Comparison of ENCODE assay signal across 8 mouse cellular contexts in genomic region chr4:43631956-43632920, GRCm38 (mm10). TPM values are rescaled to one million over a fixed set of nuclear protein-coding genes. Genes with fewer than 3 reads are reported as not detected.
A peak's percentile ranks its signal among the peaks of the same experiment; 100 is the strongest.
DNase-seq lines count a peak whose midpoint lies in the region; ATAC-seq and TF ChIP-seq lines count a peak whose summit lies in the region.

No protein-coding gene starts in this region.

- H3K9ac ChIP-seq in lung, embryonic 15.5 days: peak overlapping the region; percentile 87
- H3K9ac ChIP-seq in forebrain, embryonic 16.5 days (replicated peaks; ENCODE audit: low read depth, low read length): peak overlapping the region; percentile 94
- H3K9ac ChIP-seq in midbrain, embryonic 13.5 days (replicated peaks): peak overlapping the region; percentile 95

- H3K36me3 ChIP-seq in lung, embryonic 15.5 days: no peaks in the 10 kb centered on the region
- H3K36me3 ChIP-seq in forebrain, embryonic 16.5 days (ENCODE audit: control insufficient read depth, insufficient read depth): no peaks in the 10 kb centered on the region
- no peaks in the 10 kb centered on the region for H3K36me3 ChIP-seq in kidney, adult 2 months (ENCODE audit: control insufficient read depth, insufficient read depth, low read length)
- H3K36me3 ChIP-seq in midbrain, embryonic 13.5 days: no peaks in the 10 kb centered on the region

- H3K9me3 ChIP-seq in lung, embryonic 15.5 days: no peaks in the 10 kb centered on the region
- H3K9me3 ChIP-seq in forebrain, embryonic 16.5 days (ENCODE audit: control insufficient read depth, low read length): no peaks in the 10 kb centered on the region
- no peaks in the 10 kb centered on the region for H3K9me3 ChIP-seq in midbrain, embryonic 13.5 days

- H3K4me1 ChIP-seq in lung, embryonic 15.5 days: peaks cover 29% of the 10 kb centered on the region
- H3K4me1 ChIP-seq in forebrain, embryonic 16.5 days (replicated peaks; ENCODE audit: control insufficient read depth, insufficient read depth, low read length): peaks cover 29% of the 10 kb centered on the region
- no peaks in the 10 kb centered on the region; the same call in 1 of the 2 replicates for H3K4me1 ChIP-seq in kidney, adult 2 months (ENCODE audit: control insufficient read depth, insufficient read depth, low read length)
- peaks cover 38% of the 10 kb centered on the region for H3K4me1 ChIP-seq in midbrain, embryonic 13.5 days (replicated peaks)

- TF ChIP-seq POLR2A in kidney, adult 2 months (IDR thresholded peaks at IDR 0.05; ENCODE audit: low read depth, low read length): no peak

- no peak for TF ChIP-seq CTCF in kidney, adult 2 months (conservative IDR thresholded peaks at IDR 0.05; ENCODE audit: insufficient read depth, insufficient read length, low read depth, low read length)

- peak; percentile 16; the same call in 1 of the 2 replicates for ATAC-seq in lung, embryonic 15.5 days (ENCODE audit: borderline replicate concordance, extremely low read depth, low FRiP score, low TSS enrichment)
- ATAC-seq in forebrain, embryonic 16.5 days: peak; percentile 24
- peak; percentile 28; the same call in 1 of the 2 replicates for ATAC-seq in midbrain, embryonic 13.5 days

- H3K27me3 ChIP-seq in lung, embryonic 15.5 days: no peaks in the 10 kb centered on the region
- no peaks in the 10 kb centered on the region for H3K27me3 ChIP-seq in forebrain, embryonic 16.5 days (replicated peaks; ENCODE audit: control insufficient read depth, insufficient read depth, low read length)
- H3K27me3 ChIP-seq in kidney, adult 2 months (replicated peaks; ENCODE audit: control insufficient read depth, insufficient read depth, low read length): no peaks in the 10 kb centered on the region
- no peaks in the 10 kb centered on the region; the same call in 1 of the 2 replicates for H3K27me3 ChIP-seq in midbrain, embryonic 13.5 days

- no peak overlapping the region for H3K27ac ChIP-seq in lung, embryonic 15.5 days
- peak overlapping the region; percentile 65; the same call in 1 of the 2 replicates for H3K27ac ChIP-seq in forebrain, embryonic 16.5 days (ENCODE audit: low read length)
- H3K27ac ChIP-seq in kidney, adult 2 months (ENCODE audit: insufficient read depth, low read depth, low read length): no peak overlapping the region
- H3K27ac ChIP-seq in midbrain, embryonic 13.5 days: peak overlapping the region; percentile 85

- WGBS in lung, embryonic 15.5 days: 46% methylated on average over 42 of the region's 42 CpGs
- WGBS in forebrain, embryonic 16.5 days: 53% methylated on average over 42 of the region's 42 CpGs
- 67% methylated on average over 42 of the region's 42 CpGs for WGBS in kidney, adult 2 months
- whole genome bisulfite sequencing in midbrain, embryonic 13.5 days: 42% methylated on average over 42 of the region's 42 CpGs

- no peak for DNase-seq in lung, adult 18-20 months
- peak; percentile 53 to 69 for DNase-seq in cerebellum, adult 18-20 months
- DNase-seq in kidney, adult 2 months: peak; percentile 16
- DNase-seq in yolk sac, embryonic 10.5 days (ENCODE audit: low spot score): no peak
- DNase-seq in ovary, postnatal 10 days (ENCODE audit: low spot score): no peak

- peak overlapping the region; percentile 94 for H3K4me2 ChIP-seq in lung, embryonic 15.5 days
- H3K4me2 ChIP-seq in forebrain, embryonic 16.5 days (ENCODE audit: low read length): peak overlapping the region; percentile 80
- H3K4me2 ChIP-seq in midbrain, embryonic 13.5 days (replicated peaks): peak overlapping the region; percentile 90

- H3K4me3 ChIP-seq in lung, embryonic 15.5 days: peak overlapping the region; percentile 75
- H3K4me3 ChIP-seq in forebrain, embryonic 16.5 days (replicated peaks; ENCODE audit: low read length): peak overlapping the region; percentile 65
- peak overlapping the region; percentile 59 for H3K4me3 ChIP-seq in kidney, adult 2 months (ENCODE audit: insufficient read depth, low read depth, low read length)
- H3K4me3 ChIP-seq in midbrain, embryonic 13.5 days (replicated peaks): peak overlapping the region; percentile 63

RNA-seq across cellular contexts. Expression of gene Npr2, which starts 0.5 kb away (rescaled TPM):
- 9.6 and 10.6 TPM in 2 replicates for polyA plus RNA-seq in lung, embryonic 15.5 days (2015; fragmentation: Nextera tagmentation; extraction: Ambion mirVana)
- polyA plus RNA-seq in forebrain, embryonic 16.5 days (2015; fragmentation: Nextera tagmentation; extraction: Ambion mirVana): 13.3 and 15.0 TPM in 2 replicates
- 38.0 and 41.5 TPM in 2 replicates for polyA plus RNA-seq in kidney, adult 2 months (2012; rRNA removed)
- 13.8 and 14.7 TPM in 2 replicates for polyA plus RNA-seq in midbrain, embryonic 13.5 days (2015; fragmentation: Nextera tagmentation; extraction: Ambion mirVana)

RNA-seq across cellular contexts. Expression of gene Spag8, which starts 21.2 kb away (rescaled TPM):
- 3.9 TPM in 2 replicates for polyA plus RNA-seq in lung, embryonic 15.5 days (2015; fragmentation: Nextera tagmentation; extraction: Ambion mirVana)
- polyA plus RNA-seq in forebrain, embryonic 16.5 days (2015; fragmentation: Nextera tagmentation; extraction: Ambion mirVana): 5.2 and 5.8 TPM in 2 replicates
- polyA plus RNA-seq in kidney, adult 2 months (2012; rRNA removed): 2.2 and 2.4 TPM in 2 replicates
- polyA plus RNA-seq in midbrain, embryonic 13.5 days (2015; fragmentation: Nextera tagmentation; extraction: Ambion mirVana): 5.5 and 5.6 TPM in 2 replicates

RNA-seq across cellular contexts. Expression of gene Hint2, which starts 24.0 kb away (rescaled TPM):
- polyA plus RNA-seq in lung, embryonic 15.5 days (2015; fragmentation: Nextera tagmentation; extraction: Ambion mirVana): 110 and 114 TPM in 2 replicates
- polyA plus RNA-seq in forebrain, embryonic 16.5 days (2015; fragmentation: Nextera tagmentation; extraction: Ambion mirVana): 61.1 and 66.3 TPM in 2 replicates
- polyA plus RNA-seq in kidney, adult 2 months (2012; rRNA removed): 374 and 465 TPM in 2 replicates
- polyA plus RNA-seq in midbrain, embryonic 13.5 days (2015; fragmentation: Nextera tagmentation; extraction: Ambion mirVana): 75.6 and 77.9 TPM in 2 replicates

RNA-seq across cellular contexts. Expression of gene Tmem8b, which starts 36.5 kb away (rescaled TPM):
- polyA plus RNA-seq in lung, embryonic 15.5 days (2015; fragmentation: Nextera tagmentation; extraction: Ambion mirVana): 4.2 and 4.9 TPM in 2 replicates
- 14.6 and 15.5 TPM in 2 replicates for polyA plus RNA-seq in forebrain, embryonic 16.5 days (2015; fragmentation: Nextera tagmentation; extraction: Ambion mirVana)
- 8.3 and 8.6 TPM in 2 replicates for polyA plus RNA-seq in kidney, adult 2 months (2012; rRNA removed)
- polyA plus RNA-seq in midbrain, embryonic 13.5 days (2015; fragmentation: Nextera tagmentation; extraction: Ambion mirVana): 16.3 and 17.1 TPM in 2 replicates

RNA-seq across cellular contexts. Expression of gene Fam221b, which starts 36.7 kb away (rescaled TPM):
- 2.1 and 2.3 TPM in 2 replicates for polyA plus RNA-seq in lung, embryonic 15.5 days (2015; fragmentation: Nextera tagmentation; extraction: Ambion mirVana)
- polyA plus RNA-seq in forebrain, embryonic 16.5 days (2015; fragmentation: Nextera tagmentation; extraction: Ambion mirVana): 1.3 and 1.5 TPM in 2 replicates
- polyA plus RNA-seq in kidney, adult 2 months (2012; rRNA removed): 0.09 and 0.12 TPM in 2 replicates
- polyA plus RNA-seq in midbrain, embryonic 13.5 days (2015; fragmentation: Nextera tagmentation; extraction: Ambion mirVana): 1.8 and 2.4 TPM in 2 replicates

Comparison
In these comparisons a context has a peak if more than half of its experiments do, and no peak if none do; other contexts are left out.
1. H3K27ac ChIP-seq: peak in forebrain, embryonic 16.5 days (single experiment) and midbrain, embryonic 13.5 days (single experiment); none in lung, embryonic 15.5 days (single experiment) and kidney, adult 2 months (single experiment).
2. DNase-seq: peak in cerebellum, adult 18-20 months (2 of 2) and kidney, adult 2 months (single experiment); none in lung, adult 18-20 months (0 of 2), yolk sac, embryonic 10.5 days (single experiment) and ovary, postnatal 10 days (single experiment).
3. Peak in every context shown above with its lines, with median percentiles within 50 percentile points of each other: ATAC-seq, H3K4me2 ChIP-seq, H3K4me3 ChIP-seq and H3K9ac ChIP-seq.